Mouse (Mus musculus) bone marrow macrophage, adult 2 months (primary cell): ENCODE measurements around the gene Cnksr2.

Experiments used
- CTCF ChIP-seq: IDR thresholded peaks from 2 replicates; pipeline ENCODE4 v1.5.1; 2012; ENCODE audit warnings: low read depth, mild to moderate bottlenecking, low read length, moderate library complexity
- POLR2A ChIP-seq: IDR thresholded peaks from 2 replicates; pipeline ENCODE4 v1.6.1; 2012; ENCODE audit warnings: mild to moderate bottlenecking, low read depth, low read length, borderline replicate concordance

GRCm38 (mm10) chrX:157818207-157818920 lies 224.7 kb downstream of the Cnksr2 start, which contains the start of gene Klhl34:
- TF ChIP-seq CTCF (no peak), POLR2A (no peak)
